Mouse (Mus musculus): ENCODE data around the gene Ceacam16.

Gene Ceacam16

GRCm38 (mm10) chr7:19816224-19816771, 44.8 kb downstream of the Ceacam16 start:
- DNase-seq (ENCODE audit: low read depth, low spot score): no peak

GRCm38 (mm10) chr7:19815296-19816223, 45.5 kb downstream of the Ceacam16 start:
- DNase-seq (ENCODE audit: low read depth, low spot score): no peak

GRCm38 (mm10) chr7:19813579-19814122, 47.4 kb downstream of the Ceacam16 start:
- DNase-seq (ENCODE audit: low read depth, low spot score): no peak

- no peak for DNase-seq (ENCODE audit: low read depth, low spot score)
These were observed 47.9 kb downstream of the Ceacam16 start for GRCm38 (mm10) chr7:19813161-19813560.

- no peak for DNase-seq (ENCODE audit: low read depth, low spot score)
These were observed 50.0 kb downstream of the Ceacam16 start for GRCm38 (mm10) chr7:19811114-19811513.

GRCm38 (mm10) chr7:19809369-19809768, 51.7 kb downstream of the Ceacam16 start:
- no peak for DNase-seq (ENCODE audit: low read depth, low spot score)

- no peak for DNase-seq (ENCODE audit: low read depth, low spot score)
These were observed 54.6 kb downstream of the Ceacam16 start for GRCm38 (mm10) chr7:19806356-19806969.

- DNase-seq (ENCODE audit: low read depth, low spot score): no peak
These were observed 58.1 kb downstream of the Ceacam16 start for GRCm38 (mm10) chr7:19802995-19803394.
